Mouse (Mus musculus) left cerebral cortex, postnatal 10 days (tissue): ENCODE data around the gene Pklr. TPM values are rescaled to one million over a fixed set of nuclear protein-coding genes. Genes with fewer than 3 reads are reported as not detected.

Experiments
- DNase-seq, 2 experiments: peaks; one replicate each; pipeline ENCODE4 v3.0.0; 2021 to 2022; ENCODE audit warnings: low spot score in 2 of 2, mixed read lengths in 1 of 2; ENCODE audit errors: extremely low spot score in 1 of 2
- intact Hi-C: fragments of 180-260 bp; cut with DNase I; formaldehyde crosslinking; loops from one replicate; pipeline ENCODE4 v1.15.1; 2025
- total RNA-seq, 2 experiments: library from RNA; stranded (reverse); gene quantifications; 2 replicates each; pipeline ENCODE4 v1.2.3; 2021

Pklr gene
- total RNA-seq, 2 experiments from 2014 or later: not detected

GRCm38 (mm10) chr3:89113058-89113457, 22.9 kb upstream of the Pklr start:
- DNase-seq: no peak
- intact Hi-C loops: no loop called here

- intact Hi-C loops: loop anchor here (5.0 kb wide), 1 partner anchor 42 kb away; no protein-coding TSS in a partner anchor
- no peak for DNase-seq
Measured at GRCm38 (mm10) chr3:89115522-89115921, 20.4 kb upstream of the Pklr start.

GRCm38 (mm10) chr3:89123313-89123712, 12.6 kb upstream of the Pklr start:
- no peak for DNase-seq
- intact Hi-C loops: no loop called here

GRCm38 (mm10) chr3:89124241-89124640, 11.7 kb upstream of the Pklr start:
- intact Hi-C loops: no loop called here
- peak in 1 of 2 experiments; percentile 65 for DNase-seq

- DNase-seq: no peak
- intact Hi-C loops: no loop called here
Measured at GRCm38 (mm10) chr3:89125981-89126380, 10.0 kb upstream of the Pklr start.

- intact Hi-C loops: no loop called here
- DNase-seq: no peak
Measured at GRCm38 (mm10) chr3:89129908-89130307, 6.0 kb upstream of the Pklr start.

GRCm38 (mm10) chr3:89131816-89132215, 4.1 kb upstream of the Pklr start:
- intact Hi-C loops: no loop called here

GRCm38 (mm10) chr3:89132285-89133062, 3.5 kb upstream of the Pklr start:
- intact Hi-C loops: no loop called here
- peak in 1 of 2 experiments; percentile 63 for DNase-seq

More at GRCm38 (mm10) chr3:89131816-89132215, 4.1 kb upstream of the Pklr start:
- DNase-seq: peak in 1 of 2 experiments; percentile 56

GRCm38 (mm10) chr3:89133063-89133450, 2.9 kb upstream of the Pklr start:
- no peak for DNase-seq
- intact Hi-C loops: no loop called here

- DNase-seq: no peak
- intact Hi-C loops: no loop called here
Measured at GRCm38 (mm10) chr3:89133752-89134151, 2.2 kb upstream of the Pklr start.

- intact Hi-C loops: no loop called here
- DNase-seq: no peak
Measured at GRCm38 (mm10) chr3:89136365-89136764, 423 bp downstream of the Pklr start.

- no peak for DNase-seq
- intact Hi-C loops: no loop called here
Measured at GRCm38 (mm10) chr3:89144821-89145220, 8.9 kb downstream of the Pklr start.

- DNase-seq: no peak
- intact Hi-C loops: no loop called here
Measured at GRCm38 (mm10) chr3:89145566-89145965, 9.6 kb downstream of the Pklr start.

- DNase-seq: no peak
- intact Hi-C loops: no loop called here
Measured at GRCm38 (mm10) chr3:89147101-89147978, 11.4 kb downstream of the Pklr start.

GRCm38 (mm10) chr3:89147979-89148311, 12.0 kb downstream of the Pklr start:
- intact Hi-C loops: no loop called here
- no peak for DNase-seq

- DNase-seq: no peak
- intact Hi-C loops: no loop called here
Measured at GRCm38 (mm10) chr3:89148567-89148966, 12.6 kb downstream of the Pklr start.

GRCm38 (mm10) chr3:89152084-89152835, 16.3 kb downstream of the Pklr start:
- no peak for DNase-seq
- intact Hi-C loops: no loop called here

- intact Hi-C loops: loop anchor here (5.0 kb wide), 1 partner anchor 40 kb away; no protein-coding TSS in a partner anchor
- DNase-seq: no peak
Measured at GRCm38 (mm10) chr3:89156951-89157350, 21.0 kb downstream of the Pklr start.

- intact Hi-C loops: loop anchor here (2.0 to 5.0 kb wide), 2 partner anchors 41 to 68 kb away; no protein-coding TSS in a partner anchor
- no peak for DNase-seq
Measured at GRCm38 (mm10) chr3:89158651-89159050, 22.7 kb downstream of the Pklr start.
